Mouse (Mus musculus): Measurements from ENCODE around the gene Sh3pxd2a.
A peak's percentile ranks its signal among the peaks of the same experiment; 100 is the strongest.

The Sh3pxd2a gene

GRCm38 (mm10) chr19:47464304-47465241 lies at the start of gene Sh3pxd2a:
Gene Sh3pxd2a (minus strand): TSS chr19:47464401.
- no peak for DNase-seq

- DNase-seq = no peak
These were observed 49.4 kb upstream of the Sh3pxd2a start for GRCm38 (mm10) chr19:47513618-47513897.

GRCm38 (mm10) chr19:47512794-47513617 lies 48.8 kb upstream of the Sh3pxd2a start:
- no peak for DNase-seq

- DNase-seq = no peak
These were observed 47.8 kb upstream of the Sh3pxd2a start for GRCm38 (mm10) chr19:47511958-47512357.

- DNase-seq = no peak
These were observed 47.1 kb upstream of the Sh3pxd2a start for GRCm38 (mm10) chr19:47511294-47511675.

- no peak for DNase-seq
These were observed 46.5 kb upstream of the Sh3pxd2a start for GRCm38 (mm10) chr19:47510473-47511293.

GRCm38 (mm10) chr19:47510135-47510472 lies 45.9 kb upstream of the Sh3pxd2a start:
- no peak for DNase-seq

GRCm38 (mm10) chr19:47508771-47509281 lies 44.6 kb upstream of the Sh3pxd2a start:
- no peak for DNase-seq

GRCm38 (mm10) chr19:47508191-47508590 lies 44.0 kb upstream of the Sh3pxd2a start:
- no peak for DNase-seq

GRCm38 (mm10) chr19:47507128-47508121 lies 43.2 kb upstream of the Sh3pxd2a start:
- peak; percentile 39 for DNase-seq

- DNase-seq = no peak
These were observed 39.4 kb upstream of the Sh3pxd2a start for GRCm38 (mm10) chr19:47503625-47504024.

GRCm38 (mm10) chr19:47502563-47502962 lies 38.4 kb upstream of the Sh3pxd2a start:
- DNase-seq = no peak

- DNase-seq = no peak
These were observed 36.3 kb upstream of the Sh3pxd2a start for GRCm38 (mm10) chr19:47500389-47501011.

- no peak for DNase-seq
These were observed 35.6 kb upstream of the Sh3pxd2a start for GRCm38 (mm10) chr19:47499841-47500240.

- DNase-seq = no peak
These were observed 34.7 kb upstream of the Sh3pxd2a start for GRCm38 (mm10) chr19:47498942-47499341.

GRCm38 (mm10) chr19:47497736-47498135 lies 33.5 kb upstream of the Sh3pxd2a start:
- no peak for DNase-seq

- DNase-seq = no peak
These were observed 33.1 kb upstream of the Sh3pxd2a start for GRCm38 (mm10) chr19:47497313-47497712.

- no peak for DNase-seq
These were observed 29.1 kb upstream of the Sh3pxd2a start for GRCm38 (mm10) chr19:47493017-47493997.

GRCm38 (mm10) chr19:47492422-47492821 lies 28.2 kb upstream of the Sh3pxd2a start:
- DNase-seq = no peak

GRCm38 (mm10) chr19:47491853-47492252 lies 27.7 kb upstream of the Sh3pxd2a start:
- no peak for DNase-seq
